Mouse (Mus musculus) small intestine, adult 2 months (tissue): ENCODE data around the gene Hoxb4.

ENCODE experiments used
- CTCF ChIP-seq: fragments of 200-500 bp; IDR thresholded peaks from 2 replicates; pipeline ENCODE4 v1.5.1; 2012; ENCODE audit warnings: low read depth, mild to moderate bottlenecking, control low read depth, inconsistent platforms, low read length, moderate library complexity, mixed read lengths; ENCODE audit not compliant: insufficient replicate concordance, insufficient read length; ENCODE audit errors: extremely low read depth
- POLR2A ChIP-seq: fragments of 200-500 bp; IDR thresholded peaks from 2 replicates; pipeline ENCODE4 v1.6.1; 2012; ENCODE audit warnings: low read depth, mild to moderate bottlenecking, control low read depth, inconsistent platforms, low read length, moderate library complexity

- no peak for TF ChIP-seq POLR2A
- no peak for TF ChIP-seq CTCF
Observed at GRCm38 (mm10) chr11:96348141-96348928, 30.3 kb downstream of the Hoxb4 start.
